Mouse (Mus musculus) C2C12 (cell line): Measurements from ENCODE around the gene Immp2l.

Source experiments
- CEBPB ChIP-seq: IDR thresholded peaks from one replicate; pipeline ENCODE4 v1.6.1; 2011; ENCODE audit warnings: low read depth, mild to moderate bottlenecking, control low read depth, moderate library complexity
- CTCF ChIP-seq: IDR thresholded peaks from one replicate; pipeline ENCODE4 v1.5.1; 2011; ENCODE audit not compliant: control insufficient read depth, insufficient read depth, insufficient read length
- FOSL1 ChIP-seq: IDR thresholded peaks from one replicate; pipeline ENCODE4 v1.8.0; 2011; ENCODE audit warnings: mild to moderate bottlenecking, low read length; ENCODE audit not compliant: poor library complexity, insufficient read depth, severe bottlenecking
- MAX ChIP-seq: IDR thresholded peaks from one replicate; pipeline ENCODE4 v1.6.1; 2011; ENCODE audit warnings: mild to moderate bottlenecking, control low read depth
- MYOD1 ChIP-seq: IDR thresholded peaks from one replicate; pipeline ENCODE4 v1.6.1; 2011; ENCODE audit warnings: low read depth; ENCODE audit not compliant: control insufficient read depth, insufficient read length
- MYOG ChIP-seq: IDR thresholded peaks from one replicate; pipeline ENCODE4 v1.6.1; 2011; ENCODE audit not compliant: control insufficient read depth, insufficient read length; ENCODE audit errors: extremely low read depth
- USF1 ChIP-seq: IDR thresholded peaks from one replicate; pipeline ENCODE4 v1.6.1; 2011; ENCODE audit warnings: low read depth, mild to moderate bottlenecking, control low read depth, moderate library complexity

DNA sequence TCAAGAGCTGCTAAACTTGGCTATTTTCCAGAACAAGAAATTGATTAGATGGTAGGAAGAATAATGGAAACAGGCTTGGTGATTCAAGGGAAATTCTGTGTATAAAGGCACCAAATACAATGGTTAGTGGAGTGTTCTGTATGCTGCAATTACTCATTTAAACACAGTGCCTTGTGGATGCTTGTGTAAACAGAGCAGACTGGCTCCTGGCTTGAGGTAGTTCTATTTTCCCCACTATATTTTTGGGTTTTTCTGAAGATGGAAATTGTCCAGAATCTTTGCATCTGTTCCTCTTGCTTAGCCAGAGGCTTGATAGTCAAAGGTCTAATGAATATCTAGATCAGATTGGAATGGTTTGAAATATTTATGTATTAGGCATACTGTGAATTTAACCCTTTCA is 709.3 kb downstream of the Immp2l start:
- TF ChIP-seq CTCF (no peak), FOSL1 (no peak), MAX (no peak), MYOG (no peak), USF1 (no peak), MYOD1 (no peak), CEBPB (no peak)
